Mouse (Mus musculus) liver, adult 2 months (tissue): ENCODE data around the gene Pon3. TPM values are rescaled to one million over a fixed set of nuclear protein-coding genes. Genes with fewer than 3 reads are reported as not detected.

Experiments
- DNase-seq: peaks from one replicate; pipeline ENCODE4 v3.0.0-alpha.2; 2011; ENCODE audit warnings: low read depth, low spot score; ENCODE audit errors: extremely low read depth
- H3K27ac ChIP-seq: fragments of 200-500 bp; replicated peaks from 2 replicates; pipeline ENCODE4 v1.5.1; 2012; ENCODE audit warnings: low read depth, mild to moderate bottlenecking, control low read depth, inconsistent platforms, low read length; ENCODE audit not compliant: insufficient read depth
- H3K27me3 ChIP-seq: fragments of 200-500 bp; 2 replicates; pipeline ENCODE4 v1.6.1; 2012; ENCODE audit warnings: mild to moderate bottlenecking, moderate library complexity, low read length, inconsistent platforms; ENCODE audit not compliant: control insufficient read depth, insufficient read depth
- H3K36me3 ChIP-seq: fragments of 200-500 bp; 2 replicates; pipeline ENCODE4 v1.6.1; 2012; ENCODE audit warnings: low read length, inconsistent platforms; ENCODE audit not compliant: control insufficient read depth, insufficient read depth
- H3K4me1 ChIP-seq: fragments of 200-500 bp; 2 replicates; pipeline ENCODE4 v1.6.1; 2011; ENCODE audit warnings: low read length; ENCODE audit not compliant: control insufficient read depth, insufficient read depth
- H3K4me3 ChIP-seq: fragments of 200-500 bp; 2 replicates; pipeline ENCODE4 v1.5.1; 2011; ENCODE audit warnings: low read depth, mild to moderate bottlenecking, control low read depth, low read length, moderate library complexity; ENCODE audit not compliant: insufficient read depth
- H3K79me2 ChIP-seq: fragments of 200-500 bp; 2 replicates; pipeline ENCODE4 v1.6.1; 2012; ENCODE audit warnings: inconsistent platforms, mild to moderate bottlenecking, low read length, moderate library complexity; ENCODE audit not compliant: control insufficient read depth, insufficient read depth
- H3K9ac ChIP-seq: fragments of 200-500 bp; 2 replicates; pipeline ENCODE4 v1.6.1; 2012; ENCODE audit warnings: low read depth, mild to moderate bottlenecking, control low read depth, inconsistent platforms, low read length
- CTCF ChIP-seq: fragments of 200-500 bp; IDR thresholded peaks from 2 replicates; pipeline ENCODE4 v1.5.1; 2011; ENCODE audit warnings: low read depth, low read length, control low read depth
- POLR2A ChIP-seq: fragments of 200-500 bp; IDR thresholded peaks from 2 replicates; pipeline ENCODE4 v1.6.1; 2011; ENCODE audit warnings: low read length, control low read depth; ENCODE audit not compliant: insufficient read depth; ENCODE audit errors: extremely low read depth
- WGBS: fragments of 180-500 bp; shearing (Covaris S2); methylation state at CpG from one replicate; pipeline ENCODE4 v1.1.7; 2018; 5-methylcytosine and 5-hydroxymethylcytosine counted together
- polyA plus RNA-seq: library from polyadenylated mRNA; depleted of rRNA; stranded (reverse); fragments of >200 nt; gene quantifications from 2 replicates; pipeline ENCODE4 v1.2.3, GENCODE M21; 2012
- total RNA-seq: library from RNA; depleted of rRNA; stranded (reverse); fragments of >200 nt; gene quantifications from 2 replicates; pipeline ENCODE4 v1.2.3, GENCODE M21; 2014

The Pon3 gene
- total and polyA plus RNA-seq, 2 experiments: 38.5 to 148 TPM

GRCm38 (mm10) chr6:5296067-5296466 is 40.0 kb upstream of the Pon3 start:
- H3K79me2 ChIP-seq: peaks cover 27% of the 10 kb centered on the region; the same call in 1 of the 2 replicates
- no peak for TF ChIP-seq CTCF
- TF ChIP-seq POLR2A: no peak
- no peak for DNase-seq
- no peak overlapping the region for H3K4me3 ChIP-seq
- H3K9ac ChIP-seq: no peak overlapping the region
- WGBS: 94% methylated on average over 7 of the region's 7 CpGs
- no peaks in the 10 kb centered on the region for H3K27me3 ChIP-seq
- peaks cover 2% of the 10 kb centered on the region; the same call in 1 of the 2 replicates for H3K4me1 ChIP-seq
- H3K27ac ChIP-seq: no peak overlapping the region
- H3K36me3 ChIP-seq: no peaks in the 10 kb centered on the region

DNA sequence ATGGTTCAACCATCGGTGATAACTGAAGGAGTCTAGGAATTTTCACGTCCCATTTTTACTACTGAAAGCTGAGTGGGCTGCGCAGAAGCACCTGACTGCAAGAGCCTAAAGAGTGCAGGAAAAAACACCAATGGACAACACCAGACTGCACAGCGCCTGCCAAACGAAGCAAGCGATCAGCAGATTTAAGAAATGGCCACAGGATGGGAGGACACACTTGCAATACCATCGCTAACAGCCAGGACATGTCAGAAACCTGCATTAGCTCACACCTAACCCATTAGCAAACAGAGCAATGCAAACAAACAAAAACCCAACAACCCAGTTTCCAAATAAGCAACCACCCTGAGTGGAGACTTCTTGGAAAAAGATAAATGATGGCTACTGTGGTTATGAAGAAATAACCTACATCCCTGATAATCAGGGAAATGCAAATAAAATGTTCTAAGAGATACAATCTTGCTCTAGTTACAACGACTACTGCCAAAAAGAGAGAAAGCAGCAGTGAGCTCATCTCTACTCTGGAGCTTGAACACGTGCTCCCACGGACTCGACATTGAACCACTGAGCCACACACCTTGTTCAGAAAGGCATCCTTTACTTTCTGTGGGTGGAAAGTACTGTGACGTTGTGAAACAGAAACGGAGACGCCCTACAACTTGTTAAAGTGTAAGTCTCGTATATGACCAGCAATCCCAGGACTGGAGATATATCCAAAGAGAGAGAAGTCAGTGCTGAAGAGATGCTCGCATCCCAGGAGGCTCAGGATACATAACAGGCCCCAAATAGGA is 38.8 kb upstream of the Pon3 start:
- no peak for TF ChIP-seq POLR2A
- TF ChIP-seq CTCF: no peak
- Histone ChIP-seq H3K36me3 (no peaks in the 10 kb centered on the region), H3K4me1 (peaks cover 2% of the 10 kb centered on the region; the same call in 1 of the 2 replicates), H3K4me3 (no peak overlapping the region), H3K27ac (no peak overlapping the region), H3K27me3 (no peaks in the 10 kb centered on the region), H3K79me2 (peaks cover 27% of the 10 kb centered on the region; the same call in 1 of the 2 replicates), H3K9ac (no peak overlapping the region)
- WGBS: 86% methylated on average over 16 of the region's 16 CpGs
- DNase-seq: no peak

DNA sequence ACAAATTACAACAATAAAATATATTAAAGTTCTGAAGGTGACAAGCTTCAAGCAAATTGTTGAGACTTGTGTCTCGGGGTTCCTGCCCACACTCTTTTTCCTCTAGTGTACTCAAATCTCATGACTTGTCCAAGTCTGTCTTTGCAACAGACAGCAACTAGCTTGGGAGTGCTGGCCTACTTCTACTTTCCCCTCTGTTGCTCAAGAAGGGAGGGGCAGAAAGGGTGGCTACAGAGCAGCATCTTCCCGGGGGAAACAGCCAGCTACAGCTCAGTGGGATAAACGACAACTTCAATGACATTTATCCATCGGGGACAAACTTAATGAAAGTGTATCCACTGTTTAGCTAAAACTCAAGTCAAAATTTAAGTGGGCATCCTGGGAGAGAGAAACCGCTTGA is 36.8 kb upstream of the Pon3 start:
- Histone ChIP-seq H3K4me3 (no peak overlapping the region), H3K36me3 (peaks cover 13% of the 10 kb centered on the region), H3K4me1 (peaks cover 2% of the 10 kb centered on the region; the same call in 1 of the 2 replicates), H3K79me2 (peaks cover 27% of the 10 kb centered on the region; the same call in 1 of the 2 replicates), H3K27ac (no peak overlapping the region), H3K27me3 (no peaks in the 10 kb centered on the region), H3K9ac (no peak overlapping the region)
- DNase-seq: no peak
- TF ChIP-seq CTCF (no peak), POLR2A (no peak)
- whole genome bisulfite sequencing: 90% methylated on average over 5 of the region's 5 CpGs

DNA sequence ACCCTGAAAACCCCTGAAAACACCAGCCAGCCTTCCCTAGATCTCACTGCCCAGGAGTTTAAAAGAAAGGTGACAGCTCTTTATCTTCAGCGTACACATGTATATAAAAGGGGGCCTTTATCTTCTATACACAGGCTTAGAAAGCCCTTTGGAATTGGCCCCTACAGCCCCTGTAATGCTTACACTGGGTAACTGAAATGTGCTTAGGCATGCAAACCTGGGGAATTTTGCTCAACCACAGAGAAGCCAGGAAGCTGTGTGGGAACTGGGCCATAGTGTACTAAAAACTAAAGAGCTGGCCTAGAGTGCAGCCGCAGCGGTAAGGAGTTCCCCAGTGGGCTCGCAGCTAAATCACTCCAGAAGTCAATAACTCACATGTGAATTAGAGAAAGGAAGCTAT is 35.4 kb upstream of the Pon3 start:
- TF ChIP-seq POLR2A (no peak), CTCF (no peak)
- Histone ChIP-seq H3K79me2 (peaks cover 19% of the 10 kb centered on the region; the same call in 1 of the 2 replicates), H3K27ac (no peak overlapping the region), H3K4me1 (peaks cover 2% of the 10 kb centered on the region; the same call in 1 of the 2 replicates), H3K27me3 (no peaks in the 10 kb centered on the region), H3K4me3 (no peak overlapping the region), H3K36me3 (peaks cover 18% of the 10 kb centered on the region), H3K9ac (no peak overlapping the region)
- WGBS: 72% methylated on average over 4 of the region's 4 CpGs
- DNase-seq: no peak

DNA sequence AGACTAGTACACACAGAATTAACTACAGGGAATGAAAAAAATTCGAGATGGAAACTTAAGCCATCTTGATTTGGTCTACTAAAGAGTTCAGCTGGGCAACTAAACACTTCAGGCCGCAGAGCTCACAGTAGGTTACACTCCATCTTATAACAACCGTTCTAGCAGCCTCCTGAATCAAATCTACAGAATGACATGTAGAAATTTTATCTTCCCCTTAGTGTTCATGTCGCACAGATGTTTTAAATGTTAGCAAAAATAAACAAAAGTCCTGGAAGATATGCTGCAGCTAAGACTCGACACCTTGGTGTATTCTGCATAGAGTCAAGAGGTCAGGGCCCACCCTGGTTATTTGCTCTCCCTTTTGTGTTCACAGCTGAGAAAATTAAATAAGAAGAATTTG is 31.8 kb upstream of the Pon3 start:
- WGBS: 83% methylated on average over 5 of the region's 5 CpGs
- H3K27ac ChIP-seq: no peak overlapping the region
- H3K36me3 ChIP-seq: peaks cover 21% of the 10 kb centered on the region
- DNase-seq: no peak
- peaks cover 4% of the 10 kb centered on the region; the same call in 1 of the 2 replicates for H3K4me1 ChIP-seq
- no peaks in the 10 kb centered on the region for H3K27me3 ChIP-seq
- TF ChIP-seq CTCF: no peak
- no peak for TF ChIP-seq POLR2A
- peaks cover 6% of the 10 kb centered on the region; the same call in 1 of the 2 replicates for H3K79me2 ChIP-seq
- no peak overlapping the region for H3K9ac ChIP-seq
- no peak overlapping the region for H3K4me3 ChIP-seq

DNA sequence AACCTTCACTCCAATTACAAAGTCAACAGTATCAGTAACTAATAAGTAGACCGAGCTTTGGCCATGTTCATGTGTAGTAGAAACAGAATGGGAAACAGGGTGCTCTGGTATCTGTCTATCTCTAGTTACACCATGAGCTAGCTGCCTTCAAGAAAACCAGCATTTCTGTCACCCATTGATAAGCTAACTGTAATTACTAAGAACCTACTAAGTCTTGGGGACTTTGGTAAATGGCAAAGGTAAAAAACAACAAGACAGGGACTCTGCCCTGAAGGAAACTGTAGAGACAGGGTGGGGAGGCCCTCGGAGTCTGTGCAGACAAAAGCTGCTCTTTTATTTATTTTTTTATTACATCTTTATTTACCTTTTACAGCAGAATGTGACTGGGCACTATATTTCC is 31.3 kb upstream of the Pon3 start:
- no peak for DNase-seq
- peaks cover 21% of the 10 kb centered on the region for H3K36me3 ChIP-seq
- no peak overlapping the region for H3K4me3 ChIP-seq
- peaks cover 7% of the 10 kb centered on the region; the same call in 1 of the 2 replicates for H3K4me1 ChIP-seq
- WGBS: 93% methylated on average over 2 of the region's 2 CpGs
- peaks cover 5% of the 10 kb centered on the region; the same call in 1 of the 2 replicates for H3K79me2 ChIP-seq
- no peak for TF ChIP-seq POLR2A
- TF ChIP-seq CTCF: no peak
- no peaks in the 10 kb centered on the region for H3K27me3 ChIP-seq
- H3K9ac ChIP-seq: no peak overlapping the region
- H3K27ac ChIP-seq: no peak overlapping the region
